Mouse (Mus musculus) liver, adult 2 months (tissue): ENCODE data around the gene Ptprm. TPM values are rescaled to one million over a fixed set of nuclear protein-coding genes. Genes with fewer than 3 reads are reported as not detected.

Experiments
- DNase-seq: peaks from one replicate; pipeline ENCODE4 v3.0.0-alpha.2; 2011; ENCODE audit warnings: low read depth, low spot score; ENCODE audit errors: extremely low read depth
- H3K27ac ChIP-seq: fragments of 200-500 bp; replicated peaks from 2 replicates; pipeline ENCODE4 v1.5.1; 2012; ENCODE audit warnings: low read depth, mild to moderate bottlenecking, control low read depth, inconsistent platforms, low read length; ENCODE audit not compliant: insufficient read depth
- H3K27me3 ChIP-seq: fragments of 200-500 bp; 2 replicates; pipeline ENCODE4 v1.6.1; 2012; ENCODE audit warnings: mild to moderate bottlenecking, moderate library complexity, low read length, inconsistent platforms; ENCODE audit not compliant: control insufficient read depth, insufficient read depth
- H3K36me3 ChIP-seq: fragments of 200-500 bp; 2 replicates; pipeline ENCODE4 v1.6.1; 2012; ENCODE audit warnings: low read length, inconsistent platforms; ENCODE audit not compliant: control insufficient read depth, insufficient read depth
- H3K4me1 ChIP-seq: fragments of 200-500 bp; 2 replicates; pipeline ENCODE4 v1.6.1; 2011; ENCODE audit warnings: low read length; ENCODE audit not compliant: control insufficient read depth, insufficient read depth
- H3K4me3 ChIP-seq: fragments of 200-500 bp; 2 replicates; pipeline ENCODE4 v1.5.1; 2011; ENCODE audit warnings: low read depth, mild to moderate bottlenecking, control low read depth, low read length, moderate library complexity; ENCODE audit not compliant: insufficient read depth
- H3K79me2 ChIP-seq: fragments of 200-500 bp; 2 replicates; pipeline ENCODE4 v1.6.1; 2012; ENCODE audit warnings: inconsistent platforms, mild to moderate bottlenecking, low read length, moderate library complexity; ENCODE audit not compliant: control insufficient read depth, insufficient read depth
- H3K9ac ChIP-seq: fragments of 200-500 bp; 2 replicates; pipeline ENCODE4 v1.6.1; 2012; ENCODE audit warnings: low read depth, mild to moderate bottlenecking, control low read depth, inconsistent platforms, low read length
- CTCF ChIP-seq: fragments of 200-500 bp; IDR thresholded peaks from 2 replicates; pipeline ENCODE4 v1.5.1; 2011; ENCODE audit warnings: low read depth, low read length, control low read depth
- POLR2A ChIP-seq: fragments of 200-500 bp; IDR thresholded peaks from 2 replicates; pipeline ENCODE4 v1.6.1; 2011; ENCODE audit warnings: low read length, control low read depth; ENCODE audit not compliant: insufficient read depth; ENCODE audit errors: extremely low read depth
- WGBS: fragments of 180-500 bp; shearing (Covaris S2); methylation state at CpG from one replicate; pipeline ENCODE4 v1.1.7; 2018; 5-methylcytosine and 5-hydroxymethylcytosine counted together
- polyA plus RNA-seq: library from polyadenylated mRNA; depleted of rRNA; stranded (reverse); fragments of >200 nt; gene quantifications from 2 replicates; pipeline ENCODE4 v1.2.3, GENCODE M21; 2012
- total RNA-seq: library from RNA; depleted of rRNA; stranded (reverse); fragments of >200 nt; gene quantifications from 2 replicates; pipeline ENCODE4 v1.2.3, GENCODE M21; 2014

The Ptprm gene
- total and polyA plus RNA-seq, 2 experiments, result 0.78 to 3.3 TPM

GRCm38 (mm10) chr17:67063611-67064010 lies 290.6 kb downstream of the Ptprm start:
- Histone ChIP-seq H3K9ac (no peak overlapping the region), H3K27ac (no peak overlapping the region), H3K27me3 (no peaks in the 10 kb centered on the region), H3K4me1 (no peaks in the 10 kb centered on the region), H3K36me3 (no peaks in the 10 kb centered on the region), H3K4me3 (no peak overlapping the region), H3K79me2 (no peaks in the 10 kb centered on the region)
- no peak for TF ChIP-seq CTCF
- no peak for TF ChIP-seq POLR2A
- no peak for DNase-seq
- 73% methylated on average over 5 of the region's 5 CpGs for WGBS

- no peaks in the 10 kb centered on the region for H3K4me1 ChIP-seq
- H3K27ac ChIP-seq, result no peak overlapping the region
- DNase-seq, result no peak
- no peak overlapping the region for H3K4me3 ChIP-seq
- TF ChIP-seq POLR2A, result no peak
- TF ChIP-seq CTCF, result no peak
- no peak overlapping the region for H3K9ac ChIP-seq
- no peaks in the 10 kb centered on the region for H3K27me3 ChIP-seq
- no peaks in the 10 kb centered on the region for H3K79me2 ChIP-seq
- WGBS, result 88% methylated on average over 6 of the region's 6 CpGs
- no peaks in the 10 kb centered on the region for H3K36me3 ChIP-seq
Observed at GRCm38 (mm10) chr17:67055681-67056080, 298.6 kb downstream of the Ptprm start.

GRCm38 (mm10) chr17:67054202-67054601 lies 300.1 kb downstream of the Ptprm start:
- Histone ChIP-seq H3K27ac (no peak overlapping the region), H3K4me1 (no peaks in the 10 kb centered on the region), H3K4me3 (no peak overlapping the region), H3K9ac (no peak overlapping the region), H3K27me3 (no peaks in the 10 kb centered on the region), H3K79me2 (no peaks in the 10 kb centered on the region), H3K36me3 (no peaks in the 10 kb centered on the region)
- no peak for TF ChIP-seq CTCF
- no peak for TF ChIP-seq POLR2A
- no peak for DNase-seq
- WGBS, result 97% methylated on average over 10 of the region's 10 CpGs

- 89% methylated on average over 11 of the region's 11 CpGs for WGBS
- no peaks in the 10 kb centered on the region for H3K4me1 ChIP-seq
- no peak overlapping the region for H3K4me3 ChIP-seq
- no peaks in the 10 kb centered on the region for H3K79me2 ChIP-seq
- H3K36me3 ChIP-seq, result no peaks in the 10 kb centered on the region
- DNase-seq, result no peak
- H3K9ac ChIP-seq, result no peak overlapping the region
- H3K27ac ChIP-seq, result no peak overlapping the region
- no peaks in the 10 kb centered on the region; the same call in 1 of the 2 replicates for H3K27me3 ChIP-seq
- TF ChIP-seq POLR2A, result no peak
- no peak for TF ChIP-seq CTCF
Observed at GRCm38 (mm10) chr17:67052624-67053314, 301.5 kb downstream of the Ptprm start.

- Histone ChIP-seq H3K36me3 (no peaks in the 10 kb centered on the region), H3K4me1 (no peaks in the 10 kb centered on the region), H3K4me3 (no peak overlapping the region), H3K9ac (no peak overlapping the region), H3K27me3 (no peaks in the 10 kb centered on the region; the same call in 1 of the 2 replicates), H3K79me2 (no peaks in the 10 kb centered on the region), H3K27ac (no peak overlapping the region)
- DNase-seq, result no peak
- TF ChIP-seq CTCF (no peak), POLR2A (no peak)
- 84% methylated on average over 4 of the region's 4 CpGs for WGBS
Observed at GRCm38 (mm10) chr17:67047697-67048096, 306.6 kb downstream of the Ptprm start.

GRCm38 (mm10) chr17:67038558-67038957 lies 315.7 kb downstream of the Ptprm start:
- no peaks in the 10 kb centered on the region for H3K4me1 ChIP-seq
- H3K27ac ChIP-seq, result no peak overlapping the region
- H3K36me3 ChIP-seq, result no peaks in the 10 kb centered on the region
- no peak for DNase-seq
- 78% methylated on average over 6 of the region's 6 CpGs for WGBS
- no peaks in the 10 kb centered on the region for H3K79me2 ChIP-seq
- no peaks in the 10 kb centered on the region for H3K27me3 ChIP-seq
- no peak overlapping the region for H3K4me3 ChIP-seq
- no peak overlapping the region for H3K9ac ChIP-seq
- TF ChIP-seq CTCF (no peak), POLR2A (no peak)
